Mouse (Mus musculus): ENCODE data around the gene Cdh18. TPM values are rescaled to one million over a fixed set of nuclear protein-coding genes. Genes with fewer than 3 reads are reported as not detected.

The Cdh18 gene
- polyA plus RNA-seq, 1 experiment from 2014 or later: 0.26 TPM

DNA sequence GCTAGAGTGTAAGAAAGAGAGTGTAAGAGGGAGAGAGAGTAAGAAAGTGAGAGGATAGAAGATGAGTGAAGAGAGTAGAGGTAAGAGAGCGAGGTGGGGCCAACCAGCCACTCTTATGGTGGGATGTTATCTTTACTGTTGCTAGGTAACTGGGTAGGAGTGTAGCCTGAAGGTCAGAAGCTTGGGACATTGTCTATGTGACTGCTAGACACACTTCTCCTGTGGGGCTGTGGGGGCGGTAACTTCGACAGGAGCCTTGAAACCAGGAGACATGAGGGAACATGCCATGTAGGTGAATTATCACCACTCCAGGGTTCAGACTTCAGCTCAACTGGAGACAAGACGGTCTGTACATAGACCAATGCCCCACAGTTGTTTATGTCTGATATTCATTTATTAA lies 227.5 kb downstream of the Cdh18 start:
- no peak overlapping the region for H3K27ac ChIP-seq
- H3K36me3 ChIP-seq: no peaks in the 10 kb centered on the region
- H3K27me3 ChIP-seq: no peaks in the 10 kb centered on the region
- H3K9ac ChIP-seq: no peak overlapping the region
- no peak for ATAC-seq (ENCODE audit: borderline replicate concordance, extremely low read depth, low FRiP score, low TSS enrichment)
- H3K9me3 ChIP-seq: no peaks in the 10 kb centered on the region
- WGBS: 79% methylated on average over 4 of the region's 4 CpGs
- no peaks in the 10 kb centered on the region for H3K4me1 ChIP-seq
- H3K4me2 ChIP-seq: no peak overlapping the region
- no peak overlapping the region for H3K4me3 ChIP-seq

GRCm38 (mm10) chr15:22789696-22790095 lies 240.9 kb downstream of the Cdh18 start:
- Histone ChIP-seq H3K9me3 (no peaks in the 10 kb centered on the region), H3K9ac (no peak overlapping the region), H3K4me2 (no peak overlapping the region), H3K27ac (no peak overlapping the region), H3K4me3 (no peak overlapping the region), H3K36me3 (no peaks in the 10 kb centered on the region), H3K27me3 (no peaks in the 10 kb centered on the region), H3K4me1 (no peaks in the 10 kb centered on the region)
- WGBS: 57% methylated on average over 6 of the region's 6 CpGs
- ATAC-seq (ENCODE audit: borderline replicate concordance, extremely low read depth, low FRiP score, low TSS enrichment): no peak

- WGBS: 85% methylated on average over 3 of the region's 3 CpGs
- Histone ChIP-seq H3K27ac (no peak overlapping the region), H3K9ac (no peak overlapping the region), H3K27me3 (no peaks in the 10 kb centered on the region), H3K36me3 (no peaks in the 10 kb centered on the region), H3K4me3 (no peak overlapping the region), H3K4me1 (no peaks in the 10 kb centered on the region), H3K4me2 (no peak overlapping the region), H3K9me3 (no peaks in the 10 kb centered on the region)
- no peak for ATAC-seq (ENCODE audit: borderline replicate concordance, extremely low read depth, low FRiP score, low TSS enrichment)
Observed at GRCm38 (mm10) chr15:22791791-22792190, 243.0 kb downstream of the Cdh18 start.

DNA sequence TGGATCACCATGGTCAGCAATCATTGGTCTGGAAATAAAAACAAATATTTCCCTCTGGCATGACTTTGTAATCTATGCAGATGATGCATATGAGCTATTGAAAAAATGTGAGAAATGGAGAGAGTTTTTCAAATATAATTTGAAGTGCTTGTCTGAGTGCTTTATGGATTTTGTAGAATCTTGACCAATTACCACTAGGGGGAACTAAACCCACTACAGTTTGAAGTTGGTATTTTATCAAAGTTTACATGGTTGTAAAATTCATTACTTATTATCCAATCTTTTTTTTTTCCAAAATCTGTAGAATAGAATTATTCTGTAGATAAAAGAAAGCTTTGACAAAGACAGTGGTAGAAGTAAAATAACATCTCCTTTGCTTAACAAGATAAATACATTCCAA lies 284.3 kb downstream of the Cdh18 start:
- H3K9ac ChIP-seq: no peak overlapping the region
- no peaks in the 10 kb centered on the region for H3K9me3 ChIP-seq
- H3K27ac ChIP-seq: no peak overlapping the region
- no peaks in the 10 kb centered on the region for H3K27me3 ChIP-seq
- no peak for ATAC-seq (ENCODE audit: borderline replicate concordance, extremely low read depth, low FRiP score, low TSS enrichment)
- H3K4me2 ChIP-seq: no peak overlapping the region
- H3K36me3 ChIP-seq: no peaks in the 10 kb centered on the region
- no peaks in the 10 kb centered on the region for H3K4me1 ChIP-seq
- no peak overlapping the region for H3K4me3 ChIP-seq

GRCm38 (mm10) chr15:22837173-22837572 lies 288.4 kb downstream of the Cdh18 start:
- Histone ChIP-seq H3K4me1 (no peaks in the 10 kb centered on the region), H3K9ac (no peak overlapping the region), H3K36me3 (no peaks in the 10 kb centered on the region), H3K27me3 (no peaks in the 10 kb centered on the region), H3K4me3 (no peak overlapping the region), H3K27ac (no peak overlapping the region), H3K4me2 (no peak overlapping the region), H3K9me3 (no peaks in the 10 kb centered on the region)
- ATAC-seq (ENCODE audit: borderline replicate concordance, extremely low read depth, low FRiP score, low TSS enrichment): peak; percentile 57; the same call in 1 of the 2 replicates
- 41% methylated on average over 1 of the region's 1 CpGs for WGBS

- Histone ChIP-seq H3K4me2 (no peak overlapping the region), H3K9ac (no peak overlapping the region), H3K27me3 (no peaks in the 10 kb centered on the region), H3K36me3 (no peaks in the 10 kb centered on the region), H3K4me1 (no peaks in the 10 kb centered on the region), H3K9me3 (no peaks in the 10 kb centered on the region), H3K27ac (no peak overlapping the region), H3K4me3 (no peak overlapping the region)
- ATAC-seq (ENCODE audit: borderline replicate concordance, extremely low read depth, low FRiP score, low TSS enrichment): no peak
Observed at GRCm38 (mm10) chr15:22857704-22858103, 308.9 kb downstream of the Cdh18 start.

- Histone ChIP-seq H3K4me2 (no peak overlapping the region), H3K4me3 (no peak overlapping the region), H3K27me3 (no peaks in the 10 kb centered on the region), H3K36me3 (no peaks in the 10 kb centered on the region), H3K9ac (no peak overlapping the region), H3K9me3 (no peaks in the 10 kb centered on the region), H3K4me1 (no peaks in the 10 kb centered on the region), H3K27ac (no peak overlapping the region)
- WGBS: 26% methylated on average over 1 of the region's 1 CpGs
- no peak for ATAC-seq (ENCODE audit: borderline replicate concordance, extremely low read depth, low FRiP score, low TSS enrichment)
Observed at GRCm38 (mm10) chr15:22870679-22871078, 321.9 kb downstream of the Cdh18 start.

DNA sequence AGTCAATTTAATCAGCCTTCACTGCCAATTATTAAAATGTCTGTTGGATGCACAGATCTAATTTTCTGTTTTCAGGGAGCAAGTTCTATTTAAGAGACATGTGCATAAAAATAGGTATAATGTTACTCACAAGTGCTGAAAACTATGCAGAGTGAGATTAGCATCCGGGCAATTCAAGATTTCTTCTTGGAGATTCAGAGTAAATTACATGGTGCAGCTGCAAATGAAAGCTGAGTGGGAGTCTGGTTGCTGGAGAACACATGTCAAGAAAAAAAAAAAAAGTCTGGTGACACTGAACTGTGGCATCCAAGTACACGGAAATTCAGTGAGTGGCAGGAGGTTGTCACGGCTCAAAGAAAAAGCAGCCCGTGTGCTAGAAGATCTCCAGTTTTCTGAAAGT lies 348.9 kb downstream of the Cdh18 start:
- Histone ChIP-seq H3K9ac (no peak overlapping the region), H3K27ac (no peak overlapping the region), H3K4me3 (no peak overlapping the region), H3K4me1 (no peaks in the 10 kb centered on the region), H3K9me3 (no peaks in the 10 kb centered on the region), H3K27me3 (no peaks in the 10 kb centered on the region), H3K36me3 (no peaks in the 10 kb centered on the region), H3K4me2 (no peak overlapping the region)
- ATAC-seq (ENCODE audit: borderline replicate concordance, extremely low read depth, low FRiP score, low TSS enrichment): no peak
- WGBS: 56% methylated on average over 4 of the region's 4 CpGs

DNA sequence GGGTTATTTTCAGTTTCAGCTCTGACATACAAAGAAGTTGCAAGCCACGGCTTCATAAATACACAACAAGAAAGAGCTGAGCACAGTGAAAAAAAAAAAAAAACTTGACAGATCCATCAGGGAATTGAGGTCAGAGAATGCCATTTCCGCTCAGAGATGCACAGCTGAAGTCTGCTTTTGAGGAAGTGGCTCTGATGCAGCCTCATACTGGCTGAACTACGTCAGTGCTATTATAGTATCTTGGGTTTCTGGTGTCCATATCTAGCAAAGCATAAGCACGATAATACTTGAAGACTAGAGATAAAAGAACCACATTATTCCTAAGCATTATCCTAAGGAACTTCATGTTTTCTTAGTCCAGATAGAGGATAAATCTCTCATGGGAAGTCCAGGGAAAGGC lies 349.4 kb downstream of the Cdh18 start:
- 67% methylated on average over 4 of the region's 4 CpGs for WGBS
- no peaks in the 10 kb centered on the region for H3K9me3 ChIP-seq
- no peak for ATAC-seq (ENCODE audit: borderline replicate concordance, extremely low read depth, low FRiP score, low TSS enrichment)
- no peaks in the 10 kb centered on the region for H3K27me3 ChIP-seq
- no peaks in the 10 kb centered on the region for H3K4me1 ChIP-seq
- no peak overlapping the region for H3K4me2 ChIP-seq
- no peak overlapping the region for H3K4me3 ChIP-seq
- no peak overlapping the region for H3K27ac ChIP-seq
- no peak overlapping the region for H3K9ac ChIP-seq
- H3K36me3 ChIP-seq: no peaks in the 10 kb centered on the region

DNA sequence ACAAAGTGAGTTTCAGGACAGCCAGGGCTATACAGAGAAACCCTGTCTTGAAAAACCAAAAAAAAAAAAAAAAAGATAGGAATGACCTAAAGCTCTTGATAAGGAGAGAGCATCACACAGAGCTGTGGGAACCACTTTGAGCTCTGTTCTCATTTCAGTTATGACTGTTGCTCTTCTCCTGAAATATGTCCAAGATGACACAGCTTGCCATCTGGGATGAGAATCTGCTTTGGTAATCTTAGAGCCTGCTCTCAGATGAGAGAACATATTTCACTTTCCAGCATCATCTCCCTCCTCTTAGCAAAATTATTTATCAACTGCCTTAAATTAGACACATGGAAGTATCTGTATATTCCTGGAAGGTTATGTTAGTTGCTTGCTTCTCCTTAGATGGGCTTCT lies 365.6 kb downstream of the Cdh18 start:
- H3K4me1 ChIP-seq: no peaks in the 10 kb centered on the region
- H3K36me3 ChIP-seq: no peaks in the 10 kb centered on the region
- no peaks in the 10 kb centered on the region for H3K27me3 ChIP-seq
- no peak for ATAC-seq (ENCODE audit: borderline replicate concordance, extremely low read depth, low FRiP score, low TSS enrichment)
- H3K9me3 ChIP-seq: no peaks in the 10 kb centered on the region
- no peak overlapping the region for H3K4me3 ChIP-seq
- no peak overlapping the region for H3K4me2 ChIP-seq
- no peak overlapping the region for H3K27ac ChIP-seq
- H3K9ac ChIP-seq: no peak overlapping the region

DNA sequence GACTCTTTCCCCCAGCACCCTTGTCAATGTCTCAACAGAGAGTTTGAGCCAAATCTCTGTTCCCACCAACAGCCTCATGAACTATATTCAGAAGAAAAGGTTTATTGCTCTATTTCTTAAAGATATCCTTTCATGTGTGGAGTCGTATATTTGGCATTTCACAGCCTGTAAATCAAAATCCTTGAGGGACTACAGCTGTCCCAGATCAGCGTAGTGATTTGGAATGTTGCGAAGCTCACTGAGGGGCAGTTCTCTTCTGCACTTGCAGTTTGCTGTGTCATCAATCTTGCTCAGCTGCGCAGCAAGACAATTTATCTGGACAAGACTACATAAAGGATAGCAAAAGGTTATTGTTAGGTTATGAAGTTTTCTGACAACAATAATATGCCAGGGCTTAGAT lies 385.5 kb downstream of the Cdh18 start:
- ATAC-seq (ENCODE audit: borderline replicate concordance, extremely low read depth, low FRiP score, low TSS enrichment): no peak
- 33% methylated on average over 4 of the region's 4 CpGs for WGBS
- H3K4me2 ChIP-seq: no peak overlapping the region

DNA sequence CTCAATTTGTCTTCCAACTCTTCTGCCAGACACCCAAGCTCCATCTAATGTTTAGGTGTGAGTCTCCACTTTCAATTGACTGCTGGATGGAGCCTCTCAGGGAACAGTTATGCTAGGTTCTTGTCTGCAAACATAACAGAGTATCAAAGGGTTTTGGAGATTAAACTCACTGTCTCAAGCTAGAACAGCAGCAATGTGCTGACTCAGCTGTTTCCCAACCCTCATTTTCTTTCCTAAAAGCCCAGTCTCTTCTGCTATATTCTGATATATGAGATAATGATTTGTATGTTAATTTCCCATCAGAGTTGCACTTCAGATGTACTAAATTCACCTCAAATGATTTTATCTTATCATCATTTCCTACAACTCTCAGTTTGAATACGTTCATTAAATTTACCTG lies 398.4 kb downstream of the Cdh18 start:
- H3K4me3 ChIP-seq: no peak overlapping the region
- no peak for ATAC-seq (ENCODE audit: borderline replicate concordance, extremely low read depth, low FRiP score, low TSS enrichment)
- H3K4me1 ChIP-seq: no peaks in the 10 kb centered on the region
- H3K27ac ChIP-seq: no peak overlapping the region
- H3K27me3 ChIP-seq: no peaks in the 10 kb centered on the region
- 77% methylated on average over 1 of the region's 1 CpGs for WGBS
- no peaks in the 10 kb centered on the region for H3K36me3 ChIP-seq
- H3K9ac ChIP-seq: no peak overlapping the region
- H3K4me2 ChIP-seq: no peak overlapping the region
- no peaks in the 10 kb centered on the region for H3K9me3 ChIP-seq

More for the DNA sequence above, 385.5 kb downstream of the Cdh18 start:
- Histone ChIP-seq H3K9ac (no peak overlapping the region), H3K36me3 (no peaks in the 10 kb centered on the region), H3K27me3 (no peaks in the 10 kb centered on the region), H3K27ac (no peak overlapping the region), H3K4me3 (no peak overlapping the region), H3K9me3 (no peaks in the 10 kb centered on the region), H3K4me1 (no peaks in the 10 kb centered on the region)

GRCm38 (mm10) chr15:22969424-22969823 lies 420.6 kb downstream of the Cdh18 start:
- no peaks in the 10 kb centered on the region for H3K9me3 ChIP-seq
- H3K4me3 ChIP-seq: no peak overlapping the region
- H3K4me1 ChIP-seq: no peaks in the 10 kb centered on the region
- no peaks in the 10 kb centered on the region for H3K27me3 ChIP-seq
- WGBS: 57% methylated on average over 11 of the region's 11 CpGs
- ATAC-seq (ENCODE audit: borderline replicate concordance, extremely low read depth, low FRiP score, low TSS enrichment): no peak
- H3K4me2 ChIP-seq: no peak overlapping the region
- no peak overlapping the region for H3K27ac ChIP-seq
- H3K36me3 ChIP-seq: no peaks in the 10 kb centered on the region
- no peak overlapping the region for H3K9ac ChIP-seq
